Mouse (Mus musculus) MEL (cell line): ENCODE measurements around the gene Zfpm1. TPM values are rescaled to one million over a fixed set of nuclear protein-coding genes. Genes with fewer than 3 reads are reported as not detected.

Experiments used
- DNase-seq: peaks from one replicate; pipeline ENCODE4 v3.0.0; 2011; ENCODE audit warnings: low read depth, low spot score
- H3K27ac ChIP-seq: 2 replicates; pipeline ENCODE4 v1.5.1; 2012; ENCODE audit warnings: low read depth, mild to moderate bottlenecking, control low read depth, low read length, moderate library complexity; ENCODE audit not compliant: control insufficient read depth
- H3K27me3 ChIP-seq, 2 experiments: fragments of 150-350 bp in 1 of 2; sonication (generic) in 1 of 2; 2 replicates each; pipeline ENCODE4 v1.6.1; 2012; ENCODE audit warnings: low read length in 2 of 2, mild to moderate bottlenecking in 2 of 2, improper control_type of control experiment in 1 of 2, moderate library complexity in 1 of 2; ENCODE audit not compliant: insufficient read depth in 2 of 2, control insufficient read depth in 1 of 2
- H3K36me3 ChIP-seq, 2 experiments: 2 replicates each; pipeline ENCODE4 v1.6.1; 2012 to 2014; ENCODE audit warnings: low read length in 2 of 2, improper control_type of control experiment in 1 of 2, inconsistent platforms in 1 of 2, mild to moderate bottlenecking in 1 of 2; ENCODE audit not compliant: insufficient read depth in 2 of 2, control insufficient read depth in 1 of 2
- H3K4me1 ChIP-seq, 2 experiments: fragments of 150-350 bp in 1 of 2; sonication (generic) in 1 of 2; 2 replicates each; pipeline ENCODE4 v1.6.1; 2012; ENCODE audit warnings: low read length in 2 of 2, improper control_type of control experiment in 1 of 2, mild to moderate bottlenecking in 1 of 2; ENCODE audit not compliant: insufficient read depth in 2 of 2, control insufficient read depth in 1 of 2
- H3K4me3 ChIP-seq, 2 experiments: fragments of 150-350 bp in 1 of 2; sonication (generic) in 1 of 2; 2 replicates each; pipeline ENCODE4 v1.5.1; 2012; ENCODE audit warnings: low read depth in 2 of 2, low read length in 2 of 2, mild to moderate bottlenecking in 2 of 2, moderate library complexity in 2 of 2, control low read depth in 1 of 2, improper control_type of control experiment in 1 of 2; ENCODE audit not compliant: control insufficient read depth in 1 of 2, insufficient read depth in 1 of 2
- H3K79me2 ChIP-seq: 2 replicates; pipeline ENCODE4 v1.6.1; 2012; ENCODE audit warnings: mild to moderate bottlenecking, low read length, moderate library complexity; ENCODE audit not compliant: control insufficient read depth, poor library complexity, insufficient read depth
- H3K9ac ChIP-seq: 2 replicates; pipeline ENCODE4 v1.6.1; 2012; ENCODE audit warnings: low read depth, mild to moderate bottlenecking, control low read depth, low read length, moderate library complexity; ENCODE audit not compliant: control insufficient read depth, poor library complexity, severe bottlenecking
- H3K9me3 ChIP-seq: fragments of 150-350 bp; sonication (generic); replicated peaks from 2 replicates; pipeline ENCODE4 v1.6.1; 2012; ENCODE audit warnings: mild to moderate bottlenecking, low read length, improper control_type of control experiment, moderate library complexity; ENCODE audit not compliant: insufficient read depth
- BHLHE40 ChIP-seq: IDR thresholded peaks from 2 replicates; pipeline ENCODE4 v1.6.1; 2012; ENCODE audit warnings: low read depth, mild to moderate bottlenecking, inconsistent platforms, low read length, improper control_type of control experiment, borderline replicate concordance
- CHD1 ChIP-seq: IDR thresholded peaks from 2 replicates; pipeline ENCODE4 v1.6.1; 2012; ENCODE audit warnings: low read depth, mild to moderate bottlenecking, inconsistent platforms, low read length, improper control_type of control experiment
- CTCF ChIP-seq, 3 experiments: IDR thresholded peaks in 2 of 3; conservative IDR thresholded peaks in 1 of 3; 2 replicates each; pipeline ENCODE4 v1.5.1; 2011 to 2012; ENCODE audit warnings: low read length in 3 of 3, low read depth in 2 of 3, mild to moderate bottlenecking in 2 of 3, improper control_type of control experiment in 1 of 3, inconsistent platforms in 1 of 3, mixed read lengths in 1 of 3, moderate library complexity in 1 of 3; ENCODE audit not compliant: control insufficient read depth in 1 of 3, insufficient read depth in 1 of 3, poor library complexity in 1 of 3, severe bottlenecking in 1 of 3
- ELF1 ChIP-seq: IDR thresholded peaks from 2 replicates; pipeline ENCODE4 v1.6.1; 2014; ENCODE audit warnings: low read depth, mild to moderate bottlenecking, inconsistent platforms, low read length, improper control_type of control experiment, moderate library complexity
- GABPA ChIP-seq: IDR thresholded peaks from 2 replicates; pipeline ENCODE4 v1.6.1; 2012; ENCODE audit warnings: low read depth, mild to moderate bottlenecking, inconsistent platforms, low read length, improper control_type of control experiment, moderate library complexity
- GATA1 ChIP-seq: IDR thresholded peaks from 2 replicates; pipeline ENCODE4 v1.6.1; 2011; ENCODE audit warnings: low read depth, low read length, improper control_type of control experiment
- JUND ChIP-seq: IDR thresholded peaks from 2 replicates; pipeline ENCODE4 v1.6.1; 2011; ENCODE audit warnings: low read depth, mild to moderate bottlenecking, improper control_type of control experiment, low read length
- KAT2A ChIP-seq: conservative IDR thresholded peaks from 2 replicates; pipeline ENCODE4 v1.6.1; 2012; ENCODE audit warnings: low read depth, low read length, improper control_type of control experiment, inconsistent platforms
- MAFK ChIP-seq: IDR thresholded peaks from 2 replicates; pipeline ENCODE4 v1.6.1; 2011; ENCODE audit warnings: low read depth, mild to moderate bottlenecking, low read length, improper control_type of control experiment, borderline replicate concordance
- MAX ChIP-seq: IDR thresholded peaks from 2 replicates; pipeline ENCODE4 v1.6.1; 2011; ENCODE audit warnings: low read length, improper control_type of control experiment
- MEF2A ChIP-seq: IDR thresholded peaks from 2 replicates; pipeline ENCODE4 v1.6.1; 2014; ENCODE audit warnings: low read depth, mild to moderate bottlenecking, inconsistent platforms, low read length, improper control_type of control experiment; ENCODE audit not compliant: poor library complexity, insufficient replicate concordance, severe bottlenecking; ENCODE audit errors: extremely low read depth
- MXI1 ChIP-seq: IDR thresholded peaks from 2 replicates; pipeline ENCODE4 v1.6.1; 2011; ENCODE audit warnings: mild to moderate bottlenecking, low read depth, low read length, improper control_type of control experiment
- MYB ChIP-seq: IDR thresholded peaks from 2 replicates; pipeline ENCODE4 v1.6.1; 2011; ENCODE audit warnings: mild to moderate bottlenecking, low read depth, low read length, improper control_type of control experiment
- NELFE ChIP-seq: IDR thresholded peaks from 2 replicates; pipeline ENCODE4 v1.6.1; 2011; ENCODE audit warnings: low read depth, low read length, improper control_type of control experiment
- NRF1 ChIP-seq: IDR thresholded peaks from 2 replicates; pipeline ENCODE4 v1.6.1; 2014; ENCODE audit warnings: low read depth, mild to moderate bottlenecking, inconsistent platforms, low read length, improper control_type of control experiment, moderate library complexity; ENCODE audit not compliant: poor library complexity, insufficient read depth, severe bottlenecking
- POLR2AphosphoS2 ChIP-seq: IDR thresholded peaks from 2 replicates; pipeline ENCODE4 v1.6.1; 2011; ENCODE audit warnings: low read length, improper control_type of control experiment
- POLR2AphosphoS5 ChIP-seq: IDR thresholded peaks from 2 replicates; pipeline ENCODE4 v1.6.1; 2012; ENCODE audit warnings: low read depth, borderline replicate concordance, mild to moderate bottlenecking, inconsistent platforms, low read length, moderate library complexity, mixed read lengths
- RAD21 ChIP-seq: IDR thresholded peaks from 2 replicates; pipeline ENCODE4 v1.6.1; 2011; ENCODE audit warnings: mild to moderate bottlenecking, low read depth, low read length, improper control_type of control experiment
- RCOR1 ChIP-seq: IDR thresholded peaks from 2 replicates; pipeline ENCODE4 v1.6.1; 2012; ENCODE audit warnings: low read depth, mild to moderate bottlenecking, inconsistent platforms, low read length, improper control_type of control experiment
- SMC3 ChIP-seq: IDR thresholded peaks from 2 replicates; pipeline ENCODE4 v1.6.1; 2011; ENCODE audit warnings: low read depth, low read length, improper control_type of control experiment
- TCF12 ChIP-seq: IDR thresholded peaks from 2 replicates; pipeline ENCODE4 v1.6.1; 2014; ENCODE audit warnings: low read depth, mild to moderate bottlenecking, inconsistent platforms, low read length, improper control_type of control experiment, moderate library complexity
- UBTF ChIP-seq: IDR thresholded peaks from 2 replicates; pipeline ENCODE4 v1.6.1; 2012; ENCODE audit warnings: low read depth, mild to moderate bottlenecking, inconsistent platforms, low read length, improper control_type of control experiment, moderate library complexity, borderline replicate concordance; ENCODE audit not compliant: insufficient read depth
- USF2 ChIP-seq, 2 experiments: IDR thresholded peaks; 2 replicates each; pipeline ENCODE4 v1.6.1; 2011 to 2012; ENCODE audit warnings: improper control_type of control experiment in 2 of 2, low read length in 2 of 2, borderline replicate concordance in 1 of 2, inconsistent platforms in 1 of 2, low read depth in 1 of 2, mild to moderate bottlenecking in 1 of 2; ENCODE audit not compliant: insufficient read depth in 1 of 2
- ZC3H11A ChIP-seq: IDR thresholded peaks from 2 replicates; pipeline ENCODE4 v1.6.1; 2012; ENCODE audit warnings: low read depth, mild to moderate bottlenecking, inconsistent platforms, low read length, improper control_type of control experiment
- ZKSCAN1 ChIP-seq: IDR thresholded peaks from 2 replicates; pipeline ENCODE4 v1.6.1; 2012; ENCODE audit warnings: low read depth, mild to moderate bottlenecking, inconsistent platforms, low read length, improper control_type of control experiment, moderate library complexity
- ZMIZ1 ChIP-seq: IDR thresholded peaks from 2 replicates; pipeline ENCODE4 v1.6.1; 2012; ENCODE audit warnings: low read depth, mild to moderate bottlenecking, inconsistent platforms, low read length, improper control_type of control experiment, moderate library complexity
- polyA plus RNA-seq, 2 experiments: library from polyadenylated mRNA; stranded (reverse) in 1 of 2; unstranded in 1 of 2; fragments of >175 nt in 1 of 2; fragments of >200 nt in 1 of 2; gene quantifications; 2 replicates each; pipeline versions ENCODE4 v1.2.1 to v1.2.4; 2012; ENCODE audit warnings: low replicate concordance in 2 of 2, low read depth in 1 of 2; ENCODE audit not compliant: insufficient read length in 2 of 2, insufficient read depth in 1 of 2, missing spikeins in 1 of 2
- total RNA-seq: library from RNA; depleted of rRNA; stranded (reverse); fragments of 300-350 nt; gene quantifications from 2 replicates; pipeline ENCODE4 v1.2.3, GENCODE M21; 2012

Zfpm1 gene
- total and polyA plus RNA-seq, 3 experiments = 133 to 343 (median 260) TPM

DNA sequence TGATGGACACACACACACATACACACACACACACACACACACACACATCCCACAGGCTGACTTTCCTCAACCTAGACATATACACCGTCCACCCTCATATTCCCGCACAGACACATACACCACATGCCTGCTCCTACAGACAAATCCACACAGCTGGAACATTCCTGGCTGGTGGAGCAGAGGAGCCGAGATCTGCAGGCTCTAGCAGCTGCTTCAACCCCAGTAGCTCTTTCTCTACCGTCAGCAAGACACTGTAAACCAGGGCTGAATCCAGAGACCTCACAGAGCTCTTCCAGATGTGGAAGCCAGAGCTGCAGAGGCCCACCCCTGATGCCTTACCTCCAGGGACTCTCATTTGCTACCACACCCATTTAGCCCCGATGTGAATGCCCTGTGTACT lies 80.3 kb downstream of the Zfpm1 start:
- Histone ChIP-seq H3K9me3 (no peaks in the 10 kb centered on the region), H3K27me3 (no peaks in the 10 kb centered on the region), H3K79me2 (no peaks in the 10 kb centered on the region), H3K4me1 (no peaks in the 10 kb centered on the region), H3K9ac (no peak overlapping the region), H3K4me3 (no peak overlapping the region), H3K27ac (no peak overlapping the region), H3K36me3 (no peaks in the 10 kb centered on the region)
- DNase-seq = no peak
- TF ChIP-seq JUND = no peak
- TF ChIP-seq TCF12 = no peak
- TF ChIP-seq RAD21 = no peak
- no peak for TF ChIP-seq ZC3H11A
- no peak for TF ChIP-seq KAT2A
- no peak for TF ChIP-seq NELFE
- TF ChIP-seq GABPA = no peak
- TF ChIP-seq MAX = no peak
- no peak for TF ChIP-seq BHLHE40
- TF ChIP-seq CHD1 = no peak
- TF ChIP-seq MYB = no peak
- no peak for TF ChIP-seq UBTF
- TF ChIP-seq CTCF (IDR thresholded peaks at IDR 0.05 in 2 of 3, conservative IDR thresholded peaks at IDR 0.05 in 1 of 3; ENCODE audit: control insufficient read depth in 1 of 3, insufficient read depth in 1 of 3, low read depth in 2 of 3, low read length in 3 of 3, poor library complexity in 1 of 3, severe bottlenecking in 1 of 3) = no peak
- TF ChIP-seq ELF1 = no peak
- TF ChIP-seq MAFK = no peak
- no peak for TF ChIP-seq RCOR1
- TF ChIP-seq ZMIZ1 = no peak
- TF ChIP-seq NRF1 = no peak
- TF ChIP-seq MEF2A = no peak

DNA sequence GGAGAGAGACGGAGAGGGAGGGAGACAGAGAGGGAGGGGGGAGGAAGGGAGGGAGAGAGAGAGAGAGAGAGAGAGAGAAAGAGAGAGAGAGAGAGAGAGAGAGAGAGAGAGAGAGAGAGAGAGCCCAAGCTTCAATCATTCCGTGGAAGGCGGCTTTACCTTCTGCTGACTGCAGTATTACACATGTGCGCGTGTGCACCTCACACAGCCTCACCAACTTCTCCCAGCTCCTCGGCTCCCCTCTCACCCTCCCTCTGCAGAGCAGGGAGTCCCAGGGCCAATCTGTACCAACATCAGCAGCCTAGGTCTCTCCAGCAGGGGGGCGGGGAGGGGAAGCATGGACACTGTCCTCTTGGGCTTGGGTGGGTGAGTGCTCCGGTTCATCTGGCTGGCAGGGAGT lies 81.0 kb downstream of the Zfpm1 start:
- Histone ChIP-seq H3K36me3 (no peaks in the 10 kb centered on the region), H3K79me2 (no peaks in the 10 kb centered on the region), H3K9me3 (no peaks in the 10 kb centered on the region), H3K27me3 (no peaks in the 10 kb centered on the region), H3K27ac (no peak overlapping the region), H3K4me3 (no peak overlapping the region), H3K9ac (no peak overlapping the region), H3K4me1 (no peaks in the 10 kb centered on the region)
- TF ChIP-seq ZC3H11A = no peak
- TF ChIP-seq BHLHE40 = no peak
- TF ChIP-seq NRF1 = no peak
- TF ChIP-seq POLR2AphosphoS2 = no peak
- TF ChIP-seq USF2 (IDR thresholded peaks at IDR 0.05; ENCODE audit: borderline replicate concordance in 1 of 2, insufficient read depth in 1 of 2, low read depth in 1 of 2, low read length in 2 of 2) = no peak
- TF ChIP-seq ZKSCAN1 = no peak
- TF ChIP-seq KAT2A = no peak
- TF ChIP-seq POLR2AphosphoS5 = no peak
- no peak for TF ChIP-seq UBTF
- no peak for TF ChIP-seq GATA1
- no peak for TF ChIP-seq MXI1
- no peak for TF ChIP-seq SMC3
- TF ChIP-seq MYB = no peak
- no peak for DNase-seq
